Mouse (Mus musculus) cerebellum, postnatal 36 days (tissue): Measurements from ENCODE around the gene Lig3.

Experiments
- DNase-seq, 2 experiments: peaks; one replicate each; pipeline ENCODE4 v3.0.0; 2021 to 2022; ENCODE audit warnings: mixed read lengths in 2 of 2

Lig3 gene

GRCm38 (mm10) chr11:82780983-82781903, at the start of gene Lig3:
TSS of gene Lig3 (plus strand) at chr11:82781108.
- DNase-seq, result peak; percentile 95 to 96

- no peak for DNase-seq
These were observed 46.7 kb upstream of the Lig3 start for GRCm38 (mm10) chr11:82734227-82734626.

- DNase-seq, result no peak
These were observed 41.9 kb upstream of the Lig3 start for GRCm38 (mm10) chr11:82739006-82739405.

- DNase-seq, result peak in 1 of 2 experiments; percentile 4
These were observed 34.8 kb upstream of the Lig3 start for GRCm38 (mm10) chr11:82746138-82746537.

GRCm38 (mm10) chr11:82746857-82747366, 34.0 kb upstream of the Lig3 start:
- DNase-seq, result no peak

GRCm38 (mm10) chr11:82752349-82753115, 28.4 kb upstream of the Lig3 start:
- no peak for DNase-seq

GRCm38 (mm10) chr11:82755919-82756318, 25.0 kb upstream of the Lig3 start:
- DNase-seq, result no peak

- no peak for DNase-seq
These were observed 18.6 kb upstream of the Lig3 start for GRCm38 (mm10) chr11:82762286-82762829.

- DNase-seq, result no peak
These were observed 17.6 kb upstream of the Lig3 start for GRCm38 (mm10) chr11:82763261-82763660.

- DNase-seq, result peak; percentile 95
These were observed 17.0 kb upstream of the Lig3 start, which contains the start of the genes Cct6b and Zfp830 for GRCm38 (mm10) chr11:82763742-82764437. TSS of gene Cct6b (minus strand) at chr11:82764321. TSS of gene Zfp830 (plus strand) at chr11:82764345.

- no peak for DNase-seq
These were observed 16.4 kb upstream of the Lig3 start for GRCm38 (mm10) chr11:82764438-82764924.

- no peak for DNase-seq
These were observed 774 bp upstream of the Lig3 start for GRCm38 (mm10) chr11:82780134-82780533.

GRCm38 (mm10) chr11:82782197-82782596, 1.3 kb downstream of the Lig3 start:
- DNase-seq, result no peak

- no peak for DNase-seq
These were observed 2.5 kb downstream of the Lig3 start for GRCm38 (mm10) chr11:82783453-82783852.

GRCm38 (mm10) chr11:82806656-82807055, 25.7 kb downstream of the Lig3 start:
- no peak for DNase-seq

- no peak for DNase-seq
These were observed 26.5 kb downstream of the Lig3 start for GRCm38 (mm10) chr11:82807370-82807769.

- DNase-seq, result no peak
These were observed 27.6 kb downstream of the Lig3 start for GRCm38 (mm10) chr11:82808485-82808884.

GRCm38 (mm10) chr11:82819350-82819749, 38.4 kb downstream of the Lig3 start:
- no peak for DNase-seq

- no peak for DNase-seq
These were observed 40.0 kb downstream of the Lig3 start for GRCm38 (mm10) chr11:82820788-82821456.

GRCm38 (mm10) chr11:82826818-82827217, 45.9 kb downstream of the Lig3 start:
- DNase-seq, result no peak
